Mouse (Mus musculus): ENCODE measurements at regions not wholly inside any gene's neighbourhood (a gene's known extent, or its start where the extent isn't known, plus 50 kb on each side); places are given as distances from the start of the nearest gene placed in this dataset.
A peak's percentile ranks its signal among the peaks of the same experiment; 100 is the strongest.

GRCm38 (mm10) chr13:72977213-72977612, 283.1 kb upstream of the Irx4 start:
- no peak overlapping the region for H3K4me3 ChIP-seq
- peak overlapping the region; percentile 59; the same call in 1 of the 2 replicates for H3K27ac ChIP-seq
- no peaks in the 10 kb centered on the region for H3K9me3 ChIP-seq
- WGBS = 63% methylated on average over 6 of the region's 6 CpGs
- DNase-seq (ENCODE audit: low spot score) = peak; percentile 86
- no peaks in the 10 kb centered on the region for H3K27me3 ChIP-seq (ENCODE audit: insufficient read depth, poor library complexity, severe bottlenecking)
- H3K36me3 ChIP-seq = no peaks in the 10 kb centered on the region
- peaks cover 8% of the 10 kb centered on the region; the same call in 1 of the 2 replicates for H3K4me1 ChIP-seq

DNA sequence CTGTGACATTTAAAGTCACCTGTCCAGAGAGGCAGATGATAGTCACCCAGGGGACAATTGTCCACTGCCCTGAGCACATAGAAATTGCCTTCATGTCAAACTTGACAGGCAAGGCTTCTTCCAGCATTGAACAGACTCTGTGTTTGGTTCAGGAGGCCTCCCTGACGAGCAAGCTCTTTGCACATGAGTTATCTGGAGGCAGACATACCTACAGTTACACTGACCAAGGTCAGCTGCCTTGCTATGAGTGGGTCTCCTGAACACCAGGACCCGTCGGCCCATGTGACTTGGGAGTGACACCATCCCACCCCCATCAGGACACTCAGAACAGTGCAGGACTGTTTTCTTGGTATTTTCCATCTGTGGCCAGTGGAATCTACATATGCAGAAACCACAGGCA, 282.3 kb upstream of the Irx4 start:
- Histone ChIP-seq H3K9me3 (no peaks in the 10 kb centered on the region), H3K4me1 (peaks cover 8% of the 10 kb centered on the region; the same call in 1 of the 2 replicates), H3K27me3 (ENCODE audit: insufficient read depth, poor library complexity, severe bottlenecking) (no peaks in the 10 kb centered on the region), H3K27ac (peak overlapping the region; percentile 59; the same call in 1 of the 2 replicates), H3K4me3 (no peak overlapping the region), H3K36me3 (no peaks in the 10 kb centered on the region)
- DNase-seq (ENCODE audit: low spot score) = peak; percentile 76
- 66% methylated on average over 3 of the region's 3 CpGs for WGBS

DNA sequence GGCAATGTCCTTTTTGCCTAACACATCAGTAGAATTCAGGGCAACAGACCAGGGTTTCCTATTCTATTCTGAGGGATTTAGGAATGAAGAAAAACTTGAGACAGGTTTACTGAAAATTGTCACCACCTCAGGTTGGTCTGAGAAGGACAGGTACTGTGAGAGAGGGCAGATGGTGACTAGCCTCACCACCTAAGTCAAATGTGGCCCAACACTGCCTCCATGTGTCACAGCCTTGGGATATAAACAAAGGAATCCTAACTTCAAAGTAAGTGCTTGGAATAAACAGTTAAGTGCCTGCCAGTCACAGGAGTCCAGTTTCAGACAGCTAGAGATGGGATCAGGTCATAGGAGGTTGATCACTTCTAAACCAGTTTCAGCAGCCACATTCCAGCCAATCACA, 281.3 kb upstream of the Irx4 start:
- H3K36me3 ChIP-seq = no peaks in the 10 kb centered on the region
- no peaks in the 10 kb centered on the region for H3K27me3 ChIP-seq (ENCODE audit: insufficient read depth, poor library complexity, severe bottlenecking)
- no peaks in the 10 kb centered on the region for H3K9me3 ChIP-seq
- no peak for DNase-seq (ENCODE audit: low spot score)
- H3K27ac ChIP-seq = no peak overlapping the region
- H3K4me1 ChIP-seq = peaks cover 8% of the 10 kb centered on the region; the same call in 1 of the 2 replicates
- H3K4me3 ChIP-seq = no peak overlapping the region

- no peaks in the 10 kb centered on the region for H3K9me3 ChIP-seq
- no peaks in the 10 kb centered on the region for H3K4me1 ChIP-seq
- DNase-seq (ENCODE audit: low spot score) = no peak
- H3K36me3 ChIP-seq = no peaks in the 10 kb centered on the region
- H3K4me3 ChIP-seq = no peak overlapping the region
- no peaks in the 10 kb centered on the region for H3K27me3 ChIP-seq (ENCODE audit: insufficient read depth, poor library complexity, severe bottlenecking)
- no peak overlapping the region for H3K27ac ChIP-seq
- WGBS = 69% methylated on average over 17 of the region's 17 CpGs
These were observed 267.5 kb upstream of the Irx4 start for GRCm38 (mm10) chr13:72992589-72993409.

DNA sequence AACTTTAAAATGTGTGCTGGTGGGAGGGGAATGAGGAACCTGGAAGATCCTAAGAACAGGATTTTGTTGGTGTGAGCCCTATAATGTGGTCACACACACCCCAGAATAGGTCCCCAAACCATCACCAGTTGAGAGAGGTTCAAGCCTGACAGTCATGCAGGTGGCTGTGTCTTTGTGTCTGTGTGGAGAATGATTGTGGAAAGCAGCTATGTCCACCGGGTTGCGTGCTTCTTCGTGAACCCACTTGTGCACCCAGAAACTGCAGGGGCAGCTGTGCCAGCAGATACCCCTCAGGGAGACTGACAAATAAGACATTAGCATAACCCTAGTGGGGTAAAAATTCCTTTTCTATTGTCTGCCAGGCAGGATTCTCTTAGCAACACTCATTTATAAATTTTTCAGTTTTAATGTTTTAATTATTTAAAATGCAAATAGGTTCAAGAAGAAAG, 266.8 kb upstream of the Irx4 start:
- H3K27ac ChIP-seq = no peak overlapping the region
- H3K36me3 ChIP-seq = no peaks in the 10 kb centered on the region
- H3K9me3 ChIP-seq = no peaks in the 10 kb centered on the region
- H3K4me1 ChIP-seq = no peaks in the 10 kb centered on the region
- H3K4me3 ChIP-seq = no peak overlapping the region
- no peaks in the 10 kb centered on the region for H3K27me3 ChIP-seq (ENCODE audit: insufficient read depth, poor library complexity, severe bottlenecking)
- WGBS = 76% methylated on average over 3 of the region's 3 CpGs
- no peak for DNase-seq (ENCODE audit: low spot score)

- H3K36me3 ChIP-seq = no peaks in the 10 kb centered on the region
- no peaks in the 10 kb centered on the region for H3K9me3 ChIP-seq
- no peak overlapping the region for H3K27ac ChIP-seq
- no peaks in the 10 kb centered on the region for H3K27me3 ChIP-seq (ENCODE audit: insufficient read depth, poor library complexity, severe bottlenecking)
- no peak overlapping the region for H3K4me3 ChIP-seq
- H3K4me1 ChIP-seq = no peaks in the 10 kb centered on the region
- DNase-seq (ENCODE audit: low spot score) = no peak
These were observed 265.7 kb upstream of the Irx4 start for GRCm38 (mm10) chr13:72994538-72994937.

GRCm38 (mm10) chr13:73008856-73009546, 251.3 kb upstream of the Irx4 start:
- H3K9me3 ChIP-seq = no peaks in the 10 kb centered on the region
- no peak overlapping the region for H3K4me3 ChIP-seq
- 76% methylated on average over 22 of the region's 22 CpGs for WGBS
- no peak for DNase-seq (ENCODE audit: low spot score)
- H3K27ac ChIP-seq = no peak overlapping the region
- 0 out of 2 replicates have a peak, but pooled peaks cover 7% of the 10 kb centered on the region for H3K27me3 ChIP-seq (ENCODE audit: insufficient read depth, poor library complexity, severe bottlenecking)
- no peaks in the 10 kb centered on the region for H3K36me3 ChIP-seq
- no peaks in the 10 kb centered on the region for H3K4me1 ChIP-seq

GRCm38 (mm10) chr13:73009547-73010475, 250.5 kb upstream of the Irx4 start:
- no peak for DNase-seq (ENCODE audit: low spot score)
- 82% methylated on average over 15 of the region's 15 CpGs for WGBS

GRCm38 (mm10) chr13:73019181-73019580, 241.1 kb upstream of the Irx4 start:
- no peaks in the 10 kb centered on the region for H3K9me3 ChIP-seq
- DNase-seq (ENCODE audit: low spot score) = no peak
- no peak overlapping the region for H3K4me3 ChIP-seq
- no peaks in the 10 kb centered on the region for H3K36me3 ChIP-seq
- 0 out of 2 replicates have a peak, but pooled peaks cover 6% of the 10 kb centered on the region for H3K27me3 ChIP-seq (ENCODE audit: insufficient read depth, poor library complexity, severe bottlenecking)
- WGBS = 86% methylated on average over 10 of the region's 10 CpGs
- no peaks in the 10 kb centered on the region for H3K4me1 ChIP-seq
- no peak overlapping the region for H3K27ac ChIP-seq

More at GRCm38 (mm10) chr13:73009547-73010475, 250.5 kb upstream of the Irx4 start:
- no peak overlapping the region for H3K27ac ChIP-seq
- no peaks in the 10 kb centered on the region for H3K9me3 ChIP-seq
- no peak overlapping the region for H3K4me3 ChIP-seq
- no peaks in the 10 kb centered on the region for H3K4me1 ChIP-seq
- H3K27me3 ChIP-seq (ENCODE audit: insufficient read depth, poor library complexity, severe bottlenecking) = 0 out of 2 replicates have a peak, but pooled peaks cover 5% of the 10 kb centered on the region
- no peaks in the 10 kb centered on the region for H3K36me3 ChIP-seq

DNA sequence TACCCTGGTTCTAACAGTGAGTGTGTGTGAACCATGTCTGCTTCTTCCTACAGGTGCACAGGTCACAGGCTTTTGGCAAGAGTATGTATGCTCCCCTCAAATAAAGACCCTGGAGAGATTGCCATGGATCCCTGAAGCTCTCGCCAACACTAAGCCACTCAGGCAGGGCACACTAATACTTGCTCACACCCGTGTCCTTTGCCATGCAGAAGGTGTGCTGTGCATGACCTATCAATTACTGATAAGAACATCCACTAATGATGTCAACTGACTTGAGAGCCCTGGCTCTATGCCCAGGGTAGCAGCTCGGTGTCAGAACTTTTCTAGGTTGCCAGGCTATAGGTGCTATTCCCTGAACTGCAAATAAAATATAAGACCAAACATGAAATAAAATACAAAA, 229.1 kb upstream of the Irx4 start:
- peak overlapping the region; percentile 6; the same call in 1 of the 2 replicates for H3K27ac ChIP-seq
- H3K4me1 ChIP-seq = peaks cover 21% of the 10 kb centered on the region
- WGBS = 44% methylated on average over 3 of the region's 3 CpGs
- peaks cover 11% of the 10 kb centered on the region; the same call in 1 of the 2 replicates for H3K27me3 ChIP-seq (ENCODE audit: insufficient read depth, poor library complexity, severe bottlenecking)
- no peaks in the 10 kb centered on the region for H3K9me3 ChIP-seq
- DNase-seq (ENCODE audit: low spot score) = no peak
- H3K4me3 ChIP-seq = no peak overlapping the region
- H3K36me3 ChIP-seq = no peaks in the 10 kb centered on the region

- H3K4me3 ChIP-seq = no peak overlapping the region
- H3K4me1 ChIP-seq = peaks cover 21% of the 10 kb centered on the region
- no peaks in the 10 kb centered on the region for H3K9me3 ChIP-seq
- H3K36me3 ChIP-seq = no peaks in the 10 kb centered on the region
- no peak overlapping the region for H3K27ac ChIP-seq
- DNase-seq (ENCODE audit: low spot score) = peak; percentile 75
- 33% methylated on average over 3 of the region's 3 CpGs for WGBS
- peaks cover 15% of the 10 kb centered on the region for H3K27me3 ChIP-seq (ENCODE audit: insufficient read depth, poor library complexity, severe bottlenecking)
These were observed 227.2 kb upstream of the Irx4 start for GRCm38 (mm10) chr13:73033055-73033454.

DNA sequence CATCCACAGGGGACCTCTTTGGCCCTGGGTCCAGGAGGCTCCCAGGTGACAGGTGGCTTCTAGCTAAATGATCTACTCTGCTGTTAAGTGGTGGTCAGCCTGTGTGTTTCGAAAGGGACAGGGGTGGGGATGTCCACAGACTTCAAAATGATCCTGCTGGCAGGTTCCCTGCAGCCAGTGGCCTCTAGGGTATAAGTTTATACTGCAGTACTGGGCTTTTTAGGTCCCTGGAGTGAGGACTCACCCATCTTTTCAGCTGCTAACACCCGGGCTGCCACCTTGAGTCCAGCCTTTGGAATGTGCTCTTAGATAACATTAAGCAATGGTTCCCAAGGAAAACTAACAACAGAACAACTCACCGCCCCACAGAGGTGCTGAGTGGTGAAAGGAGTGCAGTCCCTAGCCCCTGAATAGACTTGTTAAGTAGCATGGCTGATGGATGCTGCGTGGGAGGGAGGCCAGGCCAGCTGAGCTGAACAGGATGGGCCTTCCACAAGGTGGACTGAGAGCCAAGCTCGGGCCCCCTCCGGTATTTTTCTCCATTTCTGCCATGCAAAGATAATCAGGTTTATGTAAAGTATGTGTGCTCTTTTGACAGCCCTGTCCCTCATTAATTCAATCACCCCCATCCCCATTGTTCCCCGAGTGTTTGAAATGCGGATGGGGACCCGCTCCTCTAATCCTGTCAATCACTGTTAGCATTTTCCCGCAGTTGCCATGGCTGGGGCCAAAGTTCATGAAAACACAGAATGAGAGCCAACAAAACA, 226.0 kb upstream of the Irx4 start:
- Histone ChIP-seq H3K36me3 (no peaks in the 10 kb centered on the region), H3K4me1 (peaks cover 21% of the 10 kb centered on the region), H3K27me3 (ENCODE audit: insufficient read depth, poor library complexity, severe bottlenecking) (peaks cover 15% of the 10 kb centered on the region), H3K27ac (no peak overlapping the region), H3K4me3 (no peak overlapping the region), H3K9me3 (no peaks in the 10 kb centered on the region)
- DNase-seq (ENCODE audit: low spot score) = peak; percentile 83
- 19% methylated on average over 10 of the region's 10 CpGs for WGBS

Data from heart, embryonic 10.5 days (tissue).